Mouse (Mus musculus): ENCODE data around the gene Gabra1. TPM values are rescaled to one million over a fixed set of nuclear protein-coding genes. Genes with fewer than 3 reads are reported as not detected.

The Gabra1 gene
- total RNA-seq (2021), result 100 to 1,000 TPM; 598 to 617 TPM

DNA sequence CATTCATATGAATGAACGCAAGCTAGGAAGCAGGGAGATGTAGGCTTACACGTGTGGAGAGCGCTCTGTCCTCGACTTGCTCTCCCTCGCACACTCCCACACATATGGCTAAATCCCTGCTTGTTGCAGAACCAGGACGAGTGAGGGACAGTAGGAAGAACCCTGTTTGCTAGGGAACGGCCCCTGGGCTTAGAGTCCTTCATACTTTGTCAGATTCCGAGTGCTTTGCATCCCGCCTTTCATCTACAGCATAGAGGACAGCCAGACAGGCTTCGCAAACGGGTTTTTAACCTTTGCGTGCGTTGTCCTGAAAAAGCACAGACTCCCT, at the start of gene Gabra1:
Gene Gabra1 (minus strand): TSS at position 106 of the 328 bp plus-strand sequence.
- intact Hi-C loops (cut with DNase I), result loop anchor here (1.0 to 10.0 kb wide), 4 partner anchors 209 to 1162 kb away; no protein-coding TSS in a partner anchor

DNA sequence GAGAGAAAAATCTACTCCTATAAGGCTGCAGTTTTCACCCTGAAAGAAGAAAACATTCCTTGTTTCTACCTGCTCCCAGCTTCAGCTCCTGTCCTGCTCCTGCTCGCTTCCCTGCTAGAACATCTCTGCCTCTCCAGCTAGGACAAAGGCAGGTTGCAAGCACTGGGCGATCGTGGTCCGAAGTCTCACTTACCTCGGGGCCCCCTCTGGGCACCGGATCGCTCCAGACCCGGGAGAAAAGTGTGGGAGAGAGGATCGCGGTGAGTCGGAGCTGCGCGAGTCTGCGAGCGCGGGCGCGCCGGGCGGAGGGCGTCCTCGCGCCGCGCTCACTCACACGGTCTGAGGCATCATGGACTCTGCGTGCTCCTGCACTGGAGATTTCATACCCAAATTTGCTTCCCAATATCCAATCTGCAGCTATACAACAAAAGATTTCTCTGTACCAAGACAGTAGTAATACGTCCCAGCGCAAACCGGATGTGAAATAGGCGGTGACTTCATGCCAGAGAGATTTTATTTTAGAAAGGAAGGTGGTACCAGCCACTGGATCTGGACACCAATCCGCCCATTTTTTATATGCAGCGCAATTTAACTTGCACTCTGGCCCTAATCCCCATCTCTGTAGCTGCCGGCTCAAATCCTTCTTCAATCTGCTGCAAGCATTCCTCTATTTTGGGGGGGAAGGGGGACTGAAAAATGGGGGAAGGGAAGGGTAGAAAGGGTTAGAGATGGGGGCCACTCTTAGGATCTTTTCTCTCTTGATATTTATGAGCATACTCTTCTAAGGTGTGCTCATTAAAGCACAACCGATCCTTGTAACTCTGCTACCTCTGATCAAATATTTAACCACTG, 531 bp downstream of the Gabra1 start:
- DNase-seq (ENCODE audit: low spot score in 2 of 2), result peak; percentile 74 to 79
- intact Hi-C loops (cut with DNase I), result loop anchor here (1.0 to 10.0 kb wide), 4 partner anchors 209 to 1163 kb away; no protein-coding TSS in a partner anchor

More for the DNA sequence above, at the start of gene Gabra1:
- DNase-seq (ENCODE audit: low spot score in 2 of 2), result peak; percentile 49 to 78

DNA sequence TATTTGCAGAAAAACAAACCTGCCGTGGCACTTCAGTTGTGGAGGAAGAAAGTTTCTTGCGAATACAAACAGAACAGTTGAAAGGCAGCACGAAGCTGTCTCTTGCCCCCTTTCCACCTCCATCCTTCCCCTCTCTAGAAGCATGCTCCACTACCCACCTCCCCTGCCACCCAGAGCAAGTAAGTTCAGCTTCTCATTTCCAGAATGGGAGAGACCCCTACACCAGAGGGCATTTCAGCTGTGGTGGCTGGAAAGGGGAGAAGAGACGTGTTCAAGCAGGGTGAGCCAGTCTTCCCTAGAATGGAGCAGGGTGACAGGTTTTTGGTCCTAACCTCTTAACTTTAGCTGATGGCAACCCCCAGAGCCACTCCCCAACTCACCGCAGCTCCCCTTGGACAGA, 1.3 kb downstream of the Gabra1 start:
- intact Hi-C loops (cut with DNase I), result loop anchor here (10.0 kb wide), 2 partner anchors 1083 to 1163 kb away; no protein-coding TSS in a partner anchor
- DNase-seq (ENCODE audit: low spot score in 2 of 2), result peak in 1 of 2 experiments; percentile 31

DNA sequence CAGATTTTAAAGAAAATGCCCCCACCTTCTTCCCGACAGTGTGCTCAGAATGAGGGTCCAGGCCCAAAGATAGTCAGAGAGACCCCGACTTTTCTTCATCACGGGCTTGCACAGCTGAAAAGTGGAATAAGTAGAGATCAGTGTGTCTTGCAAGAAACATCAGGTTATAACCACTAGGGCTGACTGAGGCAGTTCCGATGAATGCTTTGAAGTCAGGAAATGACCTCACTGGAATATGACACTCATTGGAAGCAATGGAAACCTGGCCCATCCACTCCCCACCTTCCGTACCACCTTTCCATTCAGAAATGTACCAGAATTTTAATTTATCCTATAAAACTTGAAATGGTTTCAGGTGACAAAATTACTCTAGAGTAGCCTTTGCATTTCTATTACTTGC, 3.2 kb downstream of the Gabra1 start:
- peak in 1 of 2 experiments; percentile 48 for DNase-seq (ENCODE audit: low spot score in 2 of 2)
- intact Hi-C loops (cut with DNase I), result loop anchor here (2.0 to 10.0 kb wide), 3 partner anchors 745 to 1253 kb away; no protein-coding TSS in a partner anchor

DNA sequence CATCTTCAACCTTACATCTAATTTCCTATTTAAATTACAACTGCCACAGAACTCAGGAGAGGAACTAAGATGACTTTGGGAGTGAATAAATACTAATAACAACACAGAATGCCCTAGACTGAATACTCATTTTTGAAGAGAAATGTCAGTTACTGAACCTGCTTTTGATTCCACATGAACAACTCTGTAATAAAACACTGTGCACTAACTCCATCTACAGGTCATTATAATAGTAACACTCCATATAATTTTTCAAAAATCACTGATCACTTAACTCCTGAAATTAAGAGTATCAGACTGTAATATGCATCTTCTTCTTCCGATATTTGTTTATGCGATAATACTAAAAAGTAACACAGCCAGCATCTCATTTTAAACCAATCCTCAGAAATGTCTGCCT, 4.4 kb downstream of the Gabra1 start:
- DNase-seq (ENCODE audit: low spot score in 2 of 2), result no peak
- intact Hi-C loops (cut with DNase I), result loop anchor here (2.0 to 10.0 kb wide), 3 partner anchors 743 to 1251 kb away; no protein-coding TSS in a partner anchor

DNA sequence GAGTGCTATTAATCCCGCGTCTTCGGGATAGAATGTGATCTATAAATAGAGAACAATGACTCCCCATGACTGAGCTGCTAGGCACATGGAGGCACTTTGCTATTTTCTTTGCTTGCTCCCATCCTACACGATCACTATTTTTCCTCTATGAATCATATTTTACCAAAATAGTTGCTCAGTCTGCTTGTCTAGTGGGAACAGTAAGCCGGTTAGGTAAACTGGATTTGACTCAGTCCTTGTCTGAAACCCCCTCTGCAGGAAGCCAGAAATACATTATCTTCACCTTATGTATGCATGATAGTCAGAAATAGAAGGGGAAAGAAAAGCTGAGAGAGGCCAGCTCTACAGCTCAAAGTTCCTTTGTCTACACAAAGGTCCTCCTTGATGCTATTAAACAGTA, 31.3 kb downstream of the Gabra1 start:
- DNase-seq (ENCODE audit: low spot score in 2 of 2), result peak in 1 of 2 experiments; percentile 77
- intact Hi-C loops (cut with DNase I), result no loop called here

DNA sequence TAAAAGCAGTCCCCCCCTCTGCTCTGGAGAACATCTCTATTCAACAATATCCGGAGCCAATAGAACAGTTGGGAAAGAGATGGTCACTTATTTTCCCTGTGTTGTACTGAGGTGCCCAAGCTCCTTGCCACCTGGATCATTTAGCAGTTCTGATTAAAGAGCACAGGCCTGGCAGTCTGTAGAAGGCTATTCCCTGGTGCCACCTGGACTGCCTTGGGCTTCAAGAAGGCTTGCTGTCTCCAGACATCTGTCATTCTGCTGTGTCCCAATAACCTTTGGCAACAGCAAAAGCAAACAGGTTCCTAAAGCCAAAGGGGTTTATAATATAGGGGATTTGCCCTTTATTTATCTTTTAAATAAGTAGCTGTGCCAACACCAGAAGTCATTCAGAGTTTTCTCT, 65.8 kb downstream of the Gabra1 start:
- no peak for DNase-seq (ENCODE audit: low spot score in 2 of 2)

DNA sequence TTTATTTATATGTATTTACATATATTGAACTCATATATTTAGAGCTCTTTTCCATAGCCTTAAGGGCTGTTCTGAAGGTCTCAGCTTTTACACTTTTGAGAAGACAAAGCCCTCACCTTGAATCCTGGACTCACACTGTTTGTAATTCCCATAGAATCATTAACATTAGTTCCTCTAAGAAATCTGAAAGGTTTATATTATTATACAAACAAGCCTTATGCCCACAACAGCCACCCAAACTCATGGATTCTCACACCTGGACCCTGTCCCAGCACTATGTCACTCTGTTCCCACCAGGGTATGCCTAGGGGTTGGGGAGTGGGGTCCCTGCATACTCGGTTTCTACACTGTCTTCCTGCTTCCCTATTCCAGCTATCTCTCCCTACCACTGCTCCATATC, 72.7 kb downstream of the Gabra1 start:
- DNase-seq (ENCODE audit: low spot score in 2 of 2), result no peak
- intact Hi-C loops (cut with DNase I), result no loop called here

More for the DNA sequence above, 65.8 kb downstream of the Gabra1 start:
- intact Hi-C loops (cut with DNase I), result no loop called here

DNA sequence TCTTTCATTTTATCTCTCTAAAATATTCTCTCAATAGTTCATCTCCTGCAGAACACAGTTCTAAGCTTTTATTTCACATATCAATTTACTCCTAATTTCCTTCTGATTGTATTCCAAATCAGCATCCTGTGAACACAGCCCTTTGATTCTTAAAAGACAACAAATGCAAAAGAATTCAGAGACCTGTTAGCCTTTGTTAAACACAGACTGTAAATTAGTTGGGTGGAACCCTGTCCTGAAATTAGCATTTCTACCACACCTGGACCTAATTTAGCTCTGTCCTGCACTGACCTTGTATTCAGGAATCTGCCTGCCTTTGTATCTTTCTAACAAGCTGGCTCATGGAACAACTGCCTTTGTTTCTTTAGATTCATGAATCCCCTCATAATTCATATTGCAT, 73.1 kb downstream of the Gabra1 start:
- intact Hi-C loops (cut with DNase I), result no loop called here
- no peak for DNase-seq (ENCODE audit: low spot score in 2 of 2)

DNA sequence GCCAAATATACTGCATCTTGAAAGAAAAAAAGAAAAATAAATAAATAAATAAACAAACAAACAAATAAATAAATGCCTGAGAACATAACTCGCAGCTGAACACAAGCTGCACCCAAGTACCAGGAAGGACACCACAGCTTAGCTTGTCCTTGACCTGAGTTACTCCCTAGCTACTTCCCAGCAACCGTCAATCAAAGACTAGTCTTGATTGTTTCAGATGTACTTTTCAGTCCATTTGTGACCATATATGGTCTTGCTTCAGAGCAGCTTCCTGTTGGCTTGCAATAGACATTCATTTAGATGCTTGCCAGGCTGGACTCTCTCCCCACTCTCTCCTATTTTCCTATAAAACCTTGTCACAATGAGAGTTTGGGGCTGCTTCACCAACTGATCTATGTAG, 87.2 kb downstream of the Gabra1 start:
- DNase-seq (ENCODE audit: low spot score in 2 of 2), result no peak
- intact Hi-C loops (cut with DNase I), result no loop called here

Other genes with a start within 250 kb of the Gabra1 start
- 100 to 1,000 TPM; 204 to 207 TPM for gene Gabrg2, start 182.1 kb downstream of the Gabra1 start, total RNA-seq (2021)
- not detected for gene Gabra6, start 138.1 kb upstream of the Gabra1 start, total RNA-seq (2021)
- 100 to 1,000 TPM; 188 to 196 TPM for gene Gabrb2, start 236.8 kb upstream of the Gabra1 start, total RNA-seq (2021)

All from left cerebral cortex, postnatal 25 days (tissue).